Mouse (Mus musculus) CH12.LX (cell line): ENCODE data around the gene Sox2. TPM values are rescaled to one million over a fixed set of nuclear protein-coding genes. Genes with fewer than 3 reads are reported as not detected.

ENCODE experiments used
- DNase-seq: peaks from one replicate; pipeline ENCODE4 v3.0.0-alpha.2; 2013; ENCODE audit errors: extremely low read depth
- H3K27ac ChIP-seq: 2 replicates; pipeline ENCODE4 v1.5.1; 2012; ENCODE audit warnings: low read depth, mild to moderate bottlenecking, control low read depth, moderate library complexity; ENCODE audit not compliant: insufficient read depth
- H3K27me3 ChIP-seq: replicated peaks from 2 replicates; pipeline ENCODE3; 2012; ENCODE audit warnings: inconsistent platforms
- H3K36me3 ChIP-seq, 2 experiments: replicated peaks in 1 of 2; 2 replicates each; pipeline versions ENCODE3 to v1.6.1; 2012; ENCODE audit warnings: inconsistent platforms in 1 of 2, low read length in 1 of 2, mild to moderate bottlenecking in 1 of 2, mixed read lengths in 1 of 2, moderate library complexity in 1 of 2; ENCODE audit not compliant: control insufficient read depth in 1 of 2, insufficient read depth in 1 of 2
- H3K4me1 ChIP-seq, 2 experiments: 2 replicates each; pipeline ENCODE4 v1.6.1; 2012; ENCODE audit warnings: inconsistent platforms in 1 of 2, moderate library complexity in 1 of 2; ENCODE audit not compliant: insufficient read depth in 2 of 2, control insufficient read depth in 1 of 2
- H3K4me2 ChIP-seq: 2 replicates; pipeline ENCODE4 v1.6.1; 2012; ENCODE audit warnings: low read depth, mild to moderate bottlenecking, control low read depth; ENCODE audit not compliant: poor library complexity, insufficient read depth, severe bottlenecking
- H3K4me3 ChIP-seq, 3 experiments: fragments of 150-350 bp in 1 of 3; sonication (generic) in 1 of 3; replicated peaks in 1 of 3; 2 replicates each; pipeline versions ENCODE3 to v1.5.1; 2011 to 2012; ENCODE audit warnings: low read depth in 2 of 3, low read length in 2 of 3, mild to moderate bottlenecking in 2 of 3, moderate library complexity in 2 of 3, control low read depth in 1 of 3, improper control_type of control experiment in 1 of 3, inconsistent platforms in 1 of 3, mixed read lengths in 1 of 3; ENCODE audit not compliant: poor library complexity in 1 of 3
- H3K79me2 ChIP-seq: replicated peaks from 2 replicates; pipeline ENCODE4 v1.6.1; 2012; ENCODE audit warnings: mild to moderate bottlenecking, moderate library complexity; ENCODE audit not compliant: control insufficient read depth, poor library complexity, insufficient read depth, severe bottlenecking; ENCODE audit errors: extremely low read depth
- H3K9ac ChIP-seq: 2 replicates; pipeline ENCODE4 v1.6.1; 2012; ENCODE audit warnings: low read depth, mild to moderate bottlenecking, control low read depth, moderate library complexity; ENCODE audit not compliant: insufficient read depth
- H3K9me3 ChIP-seq: replicated peaks from 2 replicates; pipeline ENCODE3; 2012; ENCODE audit warnings: low read length, inconsistent platforms, mixed read lengths
- CTCF ChIP-seq, 2 experiments: IDR thresholded peaks in 1 of 2; conservative IDR thresholded peaks in 1 of 2; 2 replicates each; pipeline ENCODE4 v1.5.1; 2011 to 2012; ENCODE audit warnings: low read depth in 2 of 2, low read length in 2 of 2, improper control_type of control experiment in 1 of 2, inconsistent platforms in 1 of 2, mild to moderate bottlenecking in 1 of 2, moderate library complexity in 1 of 2
- HCFC1 ChIP-seq: IDR thresholded peaks from 2 replicates; pipeline ENCODE4 v1.6.1; 2012; ENCODE audit warnings: low read depth, mild to moderate bottlenecking, inconsistent platforms, low read length, improper control_type of control experiment
- JUND ChIP-seq: conservative IDR thresholded peaks from 2 replicates; pipeline ENCODE4 v1.6.1; 2011; ENCODE audit warnings: low read depth, low read length, improper control_type of control experiment
- MAFK ChIP-seq: IDR thresholded peaks from 2 replicates; pipeline ENCODE4 v1.6.1; 2011; ENCODE audit warnings: low read length, improper control_type of control experiment; ENCODE audit not compliant: insufficient replicate concordance
- MAZ ChIP-seq: IDR thresholded peaks from 2 replicates; pipeline ENCODE4 v1.6.1; 2012; ENCODE audit warnings: low read depth, mild to moderate bottlenecking, inconsistent platforms, low read length, improper control_type of control experiment, moderate library complexity
- MXI1 ChIP-seq: IDR thresholded peaks from 2 replicates; pipeline ENCODE4 v1.6.1; 2011; ENCODE audit warnings: mild to moderate bottlenecking, low read depth, low read length, improper control_type of control experiment
- MYC ChIP-seq: IDR thresholded peaks from 2 replicates; pipeline ENCODE4 v1.6.1; 2011; ENCODE audit warnings: low read depth, mild to moderate bottlenecking, improper control_type of control experiment, low read length
- NELFE ChIP-seq: IDR thresholded peaks from 2 replicates; pipeline ENCODE4 v1.6.1; 2011; ENCODE audit warnings: low read depth, low read length, improper control_type of control experiment
- NRF1 ChIP-seq: IDR thresholded peaks from 2 replicates; pipeline ENCODE4 v1.6.1; 2014; ENCODE audit warnings: low read depth, mild to moderate bottlenecking, inconsistent platforms, low read length, improper control_type of control experiment, moderate library complexity
- PAX5 ChIP-seq: IDR thresholded peaks from 2 replicates; pipeline ENCODE4 v1.6.1; 2012; ENCODE audit warnings: low read length, inconsistent platforms, mixed read lengths
- POLR2AphosphoS2 ChIP-seq: IDR thresholded peaks from 2 replicates; pipeline ENCODE4 v1.6.1; 2011; ENCODE audit warnings: low read depth, low read length, improper control_type of control experiment
- SMC3 ChIP-seq: IDR thresholded peaks from 2 replicates; pipeline ENCODE4 v1.6.1; 2011; ENCODE audit warnings: low read depth, low read length, improper control_type of control experiment
- TCF12 ChIP-seq: IDR thresholded peaks from 2 replicates; pipeline ENCODE4 v1.6.1; 2014; ENCODE audit warnings: low read depth, mild to moderate bottlenecking, inconsistent platforms, low read length, improper control_type of control experiment
- UBTF ChIP-seq: IDR thresholded peaks from 2 replicates; pipeline ENCODE4 v1.6.1; 2012; ENCODE audit warnings: low read depth, mild to moderate bottlenecking, inconsistent platforms, low read length, improper control_type of control experiment, moderate library complexity
- USF1 ChIP-seq: IDR thresholded peaks from 2 replicates; pipeline ENCODE4 v1.6.1; 2014; ENCODE audit warnings: low read depth, mild to moderate bottlenecking, inconsistent platforms, low read length, improper control_type of control experiment
- ZKSCAN1 ChIP-seq: IDR thresholded peaks from 2 replicates; pipeline ENCODE4 v1.6.1; 2012; ENCODE audit warnings: low read depth, inconsistent platforms, low read length, improper control_type of control experiment, borderline replicate concordance
- ZNF384 ChIP-seq: IDR thresholded peaks from 2 replicates; pipeline ENCODE4 v1.6.1; 2012; ENCODE audit warnings: low read depth, low read length, improper control_type of control experiment, inconsistent platforms
- dilution Hi-C: fragments of 300-500 bp; cut with MboI; formaldehyde crosslinking; loops from 2 replicates; pipeline ENCODE4 v1.14.3; 2020; ENCODE audit warnings: low sequenced_read_pairs; ENCODE audit not compliant: extremely low pct_unique_long_range_greater_than_20kb, extremely low pct_ligation_motif_present
- in situ Hi-C: fragments of 300-500 bp; cut with MboI; formaldehyde crosslinking; loops from 3 replicates; pipeline ENCODE4 v1.14.3; 2019; ENCODE audit warnings: low sequenced_read_pairs, low pct_ligation_motif_present, low pct_unique_long_range_greater_than_20kb, mixed read lengths
- polyA plus RNA-seq: library from polyadenylated mRNA; unstranded; fragments of >175 nt; gene quantifications from 2 replicates; pipeline ENCODE4 v1.2.1, GENCODE M21; 2012; ENCODE audit warnings: low read depth; ENCODE audit not compliant: insufficient read length
- total RNA-seq, 2 experiments: library from RNA; depleted of rRNA; stranded (reverse); fragments of 300-350 nt in 1 of 2; fragments of >200 nt in 1 of 2; gene quantifications; 2 replicates each; pipeline ENCODE4 v1.2.3; 2012 to 2014

Gene Sox2
- total and polyA plus RNA-seq, 3 experiments, result not detected

DNA sequence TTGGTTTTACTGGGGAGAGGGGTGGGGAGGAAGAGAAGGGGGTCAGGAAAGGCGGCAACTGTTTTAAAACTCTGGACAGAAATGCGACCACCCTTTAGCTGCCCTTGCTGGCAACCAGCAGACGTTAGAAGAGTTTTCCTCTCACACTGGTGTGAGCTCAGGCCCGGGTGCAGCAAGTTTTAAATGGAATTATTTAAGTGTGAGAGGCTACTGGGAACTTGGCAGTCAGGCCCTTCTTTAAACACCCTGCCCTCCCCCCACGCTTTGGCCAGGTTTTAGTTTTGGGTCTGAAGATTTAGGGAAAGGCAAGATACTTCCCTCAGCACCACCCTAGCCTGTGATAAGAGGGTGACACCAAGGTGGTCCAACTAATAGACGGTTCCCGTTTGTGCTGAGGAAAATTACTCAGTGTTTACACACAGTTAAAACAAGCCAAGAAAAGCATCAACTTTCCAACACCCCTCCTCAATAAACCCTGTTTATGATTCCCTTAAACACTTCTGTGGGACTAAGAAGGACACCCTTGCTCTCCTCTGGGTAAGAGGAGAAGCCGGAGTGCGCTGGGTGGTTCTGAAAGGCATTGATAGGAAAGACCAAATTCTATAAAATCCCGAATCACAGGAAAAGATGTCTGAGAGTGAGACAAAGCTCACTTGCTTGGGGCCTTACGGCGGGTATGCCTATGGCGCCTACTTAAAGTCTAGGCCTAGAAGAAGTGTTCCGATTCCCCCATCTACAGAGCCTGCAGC, 10.5 kb downstream of the Sox2 start:
- Histone ChIP-seq H3K79me2 (no peaks in the 10 kb centered on the region), H3K27ac (no peak overlapping the region), H3K4me3 (no peak overlapping the region), H3K4me2 (no peak overlapping the region), H3K4me1 (no peaks in the 10 kb centered on the region), H3K9me3 (peaks cover 80% of the 10 kb centered on the region), H3K36me3 (no peaks in the 10 kb centered on the region), H3K9ac (no peak overlapping the region), H3K27me3 (no peaks in the 10 kb centered on the region)
- DNase-seq, result no peak
- dilution Hi-C loops, result no loop called here
- in situ Hi-C loops, result no loop called here
- no peak for TF ChIP-seq JUND
- TF ChIP-seq UBTF, result no peak
- no peak for TF ChIP-seq MXI1
- TF ChIP-seq SMC3, result no peak
- no peak for TF ChIP-seq NRF1
- no peak for TF ChIP-seq MAZ
- no peak for TF ChIP-seq MAFK
- TF ChIP-seq ZNF384, result no peak
- no peak for TF ChIP-seq HCFC1
- no peak for TF ChIP-seq MYC
- no peak for TF ChIP-seq NELFE
- no peak for TF ChIP-seq CTCF (conservative IDR thresholded peaks at IDR 0.05 in 1 of 2, IDR thresholded peaks at IDR 0.05 in 1 of 2; ENCODE audit: low read depth in 2 of 2, low read length in 2 of 2)
- TF ChIP-seq TCF12, result no peak

DNA sequence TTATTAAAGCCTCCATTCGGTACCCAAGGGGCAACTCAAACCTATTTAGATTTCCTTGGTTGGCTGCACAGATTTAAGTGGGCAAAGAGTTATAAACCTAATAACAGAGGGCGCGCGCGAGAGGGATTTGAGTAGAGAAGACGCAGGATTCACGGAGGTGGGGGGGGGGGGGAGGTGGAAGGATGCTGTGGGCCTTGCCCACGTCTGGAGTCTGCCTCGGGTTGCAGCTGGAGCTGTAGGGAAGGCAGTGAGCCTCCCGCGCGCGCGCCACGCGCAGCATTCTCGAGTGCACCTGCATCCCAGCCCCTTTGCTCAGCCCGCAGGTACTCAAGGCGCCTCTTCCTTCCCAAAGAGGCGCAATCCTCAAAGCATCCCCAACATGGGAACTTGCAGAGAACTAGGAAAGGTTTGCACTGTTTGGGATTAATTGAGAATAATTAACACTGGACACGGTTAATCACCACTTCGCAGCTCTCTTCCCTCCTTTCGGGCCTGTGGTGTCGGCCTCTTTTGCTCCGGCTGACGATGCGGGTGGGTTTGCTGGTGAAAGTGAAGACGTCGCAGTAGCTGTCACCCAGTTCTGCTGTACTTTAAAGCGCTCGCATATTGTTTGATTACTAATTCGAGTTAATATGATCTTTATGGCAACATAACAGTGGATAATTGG, 11.3 kb downstream of the Sox2 start:
- no peak for DNase-seq
- no peak overlapping the region for H3K4me3 ChIP-seq
- no peaks in the 10 kb centered on the region for H3K4me1 ChIP-seq
- dilution Hi-C loops, result no loop called here
- H3K27me3 ChIP-seq, result no peaks in the 10 kb centered on the region
- no peak for TF ChIP-seq ZKSCAN1
- TF ChIP-seq MAZ, result no peak
- no peak for TF ChIP-seq POLR2AphosphoS2
- TF ChIP-seq PAX5, result no peak
- TF ChIP-seq TCF12, result no peak
- no peak for TF ChIP-seq USF1
- H3K9ac ChIP-seq, result no peak overlapping the region
- no peak overlapping the region for H3K27ac ChIP-seq
- H3K4me2 ChIP-seq, result no peak overlapping the region
- H3K9me3 ChIP-seq, result peaks cover 84% of the 10 kb centered on the region
- no peaks in the 10 kb centered on the region for H3K79me2 ChIP-seq
- in situ Hi-C loops, result no loop called here
- H3K36me3 ChIP-seq, result no peaks in the 10 kb centered on the region
